Mouse (Mus musculus) right cerebral cortex, postnatal 10 days (tissue): Measurements from ENCODE around the gene Baat.
"Not testable (repeated sequence)": the region's sequence is repeated elsewhere in the genome, so short reads cannot be mapped to it uniquely, and the experiment has no call there.

Experiments used
- DNase-seq, 2 experiments: peaks; one replicate each; pipeline ENCODE4 v3.0.0; 2021; ENCODE audit warnings: low spot score in 2 of 2

The Baat gene

GRCm38 (mm10) chr4:49485442-49485841 is 20.9 kb downstream of the Baat start:
- DNase-seq, result no peak

GRCm38 (mm10) chr4:49480896-49481295 is 25.5 kb downstream of the Baat start:
- no peak for DNase-seq

GRCm38 (mm10) chr4:49480104-49480760 is 26.1 kb downstream of the Baat start:
- DNase-seq, result no peak

- DNase-seq, result not testable (repeated sequence)
These were observed 27.3 kb downstream of the Baat start for GRCm38 (mm10) chr4:49479035-49479434.

- DNase-seq, result no peak
These were observed 28.1 kb downstream of the Baat start for GRCm38 (mm10) chr4:49478118-49478877.

- DNase-seq, result no peak
These were observed 31.8 kb downstream of the Baat start for GRCm38 (mm10) chr4:49474583-49474982.

- no peak for DNase-seq
These were observed 32.8 kb downstream of the Baat start, which contains the start of gene Acnat1 for GRCm38 (mm10) chr4:49473435-49474100. TSS of gene Acnat1 (minus strand) at chr4:49473912.

GRCm38 (mm10) chr4:49469435-49470151 is 36.8 kb downstream of the Baat start:
- DNase-seq, result no peak

GRCm38 (mm10) chr4:49467360-49467759 is 39.0 kb downstream of the Baat start:
- DNase-seq, result no peak

- no peak for DNase-seq
These were observed 50.2 kb downstream of the Baat start for GRCm38 (mm10) chr4:49456171-49456570.

GRCm38 (mm10) chr4:49451848-49452551 is 54.4 kb downstream of the Baat start:
- no peak for DNase-seq

GRCm38 (mm10) chr4:49451133-49451847 is 55.1 kb downstream of the Baat start:
- not testable (repeated sequence) for DNase-seq
